Mouse (Mus musculus) common myeloid progenitor, adult 5-6 weeks (primary cell): ENCODE results near the gene Dvl1. TPM values are rescaled to one million over a fixed set of nuclear protein-coding genes. Genes with fewer than 3 reads are reported as not detected.

ENCODE experiments used
- ATAC-seq: replicated peaks from 2 replicates; pipeline ENCODE4 v1.8.0; 2016; ENCODE audit warnings: low read depth, mild to moderate bottlenecking, moderate TSS enrichment, inconsistent platforms; ENCODE audit not compliant: poor library complexity, severe bottlenecking
- total RNA-seq: library from RNA; stranded (forward); fragments of 200-1000, 187-1606 nt; gene quantifications from 2 replicates; pipeline ENCODE4 v1.2.3, GENCODE M21; 2017

Gene Dvl1
- total RNA-seq, 1 experiment from 2014 or later = 11.4 TPM

GRCm38 (mm10) chr4:155838187-155839153 is 8.7 kb upstream of the Dvl1 start:
- ATAC-seq = no peak

GRCm38 (mm10) chr4:155839483-155839910 is 7.7 kb upstream of the Dvl1 start, which contains the start of gene Mxra8:
Gene Mxra8, plus strand, starts transcription at chr4:155839680.
- ATAC-seq = no peak

- ATAC-seq = no peak
Observed at GRCm38 (mm10) chr4:155840076-155841002, 6.9 kb upstream of the Dvl1 start.

DNA sequence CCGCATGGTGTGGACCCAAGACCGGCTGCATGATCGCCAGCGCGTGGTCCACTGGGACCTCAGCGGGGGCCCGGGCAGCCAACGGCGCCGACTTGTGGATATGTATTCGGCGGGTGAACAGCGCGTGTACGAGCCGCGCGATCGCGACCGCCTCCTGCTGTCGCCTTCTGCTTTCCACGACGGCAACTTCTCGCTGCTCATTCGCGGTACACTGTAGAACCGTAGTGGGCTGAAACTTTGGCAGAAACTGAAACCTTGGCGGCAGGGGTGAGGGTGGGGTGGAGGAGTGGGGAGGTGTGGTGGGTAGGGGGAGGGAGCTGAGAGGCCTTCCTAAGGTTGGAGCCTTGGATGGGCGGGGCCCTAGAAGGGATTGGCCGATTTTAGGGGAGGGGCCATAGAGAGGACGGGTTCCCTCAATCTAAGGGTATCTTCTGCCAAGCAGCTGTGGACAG is 6.2 kb upstream of the Dvl1 start:
- peak; percentile 64 for ATAC-seq

DNA sequence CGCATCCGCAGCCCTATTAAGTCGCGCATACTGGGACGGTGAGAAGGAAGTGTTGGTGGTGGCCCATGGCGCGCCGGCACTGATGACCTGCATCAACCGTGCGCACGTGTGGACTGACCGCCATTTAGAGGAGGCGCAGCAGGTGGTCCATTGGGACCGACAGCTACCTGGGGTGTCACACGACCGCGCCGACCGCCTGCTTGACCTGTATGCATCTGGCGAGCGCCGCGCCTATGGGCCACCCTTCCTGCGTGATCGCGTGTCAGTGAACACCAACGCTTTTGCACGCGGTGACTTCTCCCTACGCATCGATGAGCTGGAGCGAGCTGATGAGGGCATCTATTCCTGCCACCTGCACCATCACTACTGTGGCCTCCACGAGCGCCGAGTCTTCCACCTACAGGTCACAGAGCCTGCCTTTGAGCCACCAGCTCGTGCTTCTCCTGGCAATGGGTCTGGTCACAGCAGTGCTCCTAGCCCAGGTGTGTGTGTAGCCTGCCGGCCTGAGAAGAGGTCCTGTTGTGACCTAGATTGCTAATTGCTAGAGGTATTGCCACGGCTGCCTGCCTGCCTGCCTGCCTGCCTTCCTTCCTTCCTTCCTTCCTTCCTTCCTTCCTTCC is 5.4 kb upstream of the Dvl1 start:
- ATAC-seq = no peak

DNA sequence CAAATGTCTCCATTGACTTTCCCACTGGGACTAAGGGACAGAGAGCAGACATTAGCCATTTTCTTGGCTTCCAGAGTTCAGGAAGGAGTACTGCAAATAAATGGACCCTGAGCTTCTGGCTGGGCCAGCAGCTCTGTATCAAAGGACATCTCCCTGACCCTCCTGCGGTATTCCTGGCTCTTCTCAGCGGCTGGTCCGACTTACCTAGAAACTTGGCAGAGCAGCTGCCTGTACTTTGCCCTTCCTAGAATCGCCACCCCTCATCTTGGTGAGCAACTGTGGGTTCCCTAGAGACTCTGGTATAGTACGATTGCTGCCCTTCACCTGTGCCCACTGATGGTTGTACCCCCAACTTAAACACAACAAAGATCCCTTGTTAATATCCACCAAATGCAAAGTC is 4.0 kb upstream of the Dvl1 start:
- no peak for ATAC-seq

DNA sequence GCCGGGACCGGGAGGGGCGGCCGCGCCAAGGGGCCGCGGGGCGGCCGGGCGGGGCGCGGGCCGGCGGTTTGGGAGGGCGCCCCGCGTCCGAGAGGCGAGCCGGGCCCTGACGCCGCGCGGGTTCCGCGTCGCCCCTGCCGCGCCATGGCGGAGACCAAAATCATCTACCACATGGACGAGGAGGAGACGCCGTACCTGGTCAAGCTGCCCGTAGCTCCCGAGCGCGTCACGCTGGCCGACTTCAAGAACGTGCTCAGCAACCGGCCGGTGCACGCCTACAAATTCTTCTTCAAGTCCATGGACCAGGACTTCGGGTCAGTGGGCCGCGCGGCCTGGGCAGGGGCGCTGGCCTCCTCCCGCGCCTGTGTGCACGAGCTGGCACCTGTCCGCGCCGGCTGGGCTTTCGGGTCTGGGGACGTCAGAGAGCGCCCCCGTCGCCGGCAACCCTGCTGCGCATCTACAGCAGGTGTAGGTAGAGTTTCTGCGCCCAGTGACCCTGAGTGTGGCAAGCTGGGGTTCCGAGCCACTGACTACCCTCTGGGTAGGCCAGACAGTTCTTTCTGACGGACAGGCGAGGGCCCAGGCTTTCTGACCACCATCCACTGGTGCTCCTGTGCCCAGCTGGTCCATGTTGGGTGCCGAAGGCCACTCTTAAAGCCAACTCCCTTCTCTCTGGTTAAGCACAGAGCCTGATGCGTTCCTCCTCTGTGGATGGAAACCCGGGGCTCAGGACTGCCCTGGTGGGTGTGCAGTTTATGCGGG is 570 bp downstream of the Dvl1 start:
- ATAC-seq = peak; percentile 21; the same call in 1 of the 2 replicates

DNA sequence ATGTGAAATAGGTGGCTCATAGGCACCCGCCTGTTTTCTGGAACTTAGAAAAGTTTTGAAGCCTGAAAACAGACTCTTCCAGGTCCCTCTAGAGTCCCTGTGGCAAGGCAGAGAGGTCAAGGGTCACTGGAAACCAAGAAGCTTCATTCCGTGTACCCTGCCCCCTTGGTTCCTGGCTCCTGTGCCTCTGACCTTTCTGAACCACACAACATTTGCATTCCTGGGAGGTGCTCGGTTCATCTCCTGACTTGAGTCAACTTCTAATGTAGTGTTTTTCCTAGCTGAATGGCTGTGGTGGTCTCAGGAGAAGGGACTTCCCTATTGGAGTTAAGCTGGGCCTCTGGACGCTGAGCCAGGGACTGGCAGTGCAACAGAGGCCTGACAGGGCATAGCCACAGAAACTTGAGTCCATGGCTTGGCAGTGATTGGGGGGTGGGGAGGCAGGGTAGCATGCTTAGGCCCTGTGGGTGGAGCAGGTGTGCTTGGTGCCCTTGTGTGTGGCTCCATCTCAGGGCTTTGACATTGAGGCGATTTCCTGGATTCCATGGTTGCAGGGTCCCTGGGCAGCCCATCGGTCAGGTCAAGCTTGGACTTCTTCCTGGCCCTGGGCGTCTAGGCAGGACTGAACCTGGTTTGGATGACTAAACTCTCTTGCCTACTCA is 1.4 kb downstream of the Dvl1 start:
- no peak for ATAC-seq

GRCm38 (mm10) chr4:155849391-155849790 is 2.2 kb downstream of the Dvl1 start:
- ATAC-seq = no peak

GRCm38 (mm10) chr4:155849792-155850451 is 2.7 kb downstream of the Dvl1 start:
- ATAC-seq = no peak

GRCm38 (mm10) chr4:155851368-155851767 is 4.2 kb downstream of the Dvl1 start:
- ATAC-seq = no peak

DNA sequence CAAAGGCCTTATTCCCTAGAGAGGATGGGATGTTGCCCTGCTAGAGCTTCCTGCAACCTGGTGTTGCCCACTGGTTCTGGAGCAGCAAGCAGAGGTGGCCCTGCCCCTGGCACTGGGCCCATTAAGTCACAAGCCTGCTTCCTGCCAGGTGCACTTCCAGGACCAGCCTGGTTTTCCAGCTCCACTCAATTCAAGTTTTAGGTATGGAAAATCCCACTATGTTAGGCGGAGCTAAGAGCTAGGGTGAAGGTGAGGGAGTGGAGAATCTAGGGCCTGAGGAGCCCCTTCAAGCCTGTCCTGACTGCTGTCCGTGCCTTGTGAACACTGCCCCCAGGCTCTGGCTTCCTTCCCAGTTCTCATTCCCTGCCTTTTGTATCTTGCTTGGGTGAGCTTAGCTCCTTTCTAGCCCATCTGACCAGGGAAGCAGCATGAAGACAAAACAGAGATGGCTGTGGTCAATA is 4.8 kb downstream of the Dvl1 start:
- no peak for ATAC-seq

DNA sequence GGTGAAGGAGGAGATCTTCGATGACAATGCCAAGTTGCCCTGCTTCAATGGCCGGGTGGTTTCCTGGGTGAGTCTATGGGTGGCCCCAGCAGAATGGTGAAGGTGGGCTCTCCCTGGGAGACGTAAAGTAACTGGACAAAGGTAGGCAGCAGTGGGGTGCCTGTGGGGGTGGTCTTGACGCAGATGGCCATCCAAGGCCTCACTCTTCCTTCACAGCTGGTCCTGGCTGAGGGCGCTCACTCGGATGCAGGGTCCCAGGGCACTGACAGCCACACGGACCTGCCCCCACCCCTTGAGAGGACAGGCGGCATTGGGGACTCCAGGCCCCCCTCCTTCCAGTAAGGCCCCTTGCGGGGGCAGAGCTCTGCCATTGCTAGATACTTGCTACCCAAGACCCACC is 6.2 kb downstream of the Dvl1 start:
- no peak for ATAC-seq

DNA sequence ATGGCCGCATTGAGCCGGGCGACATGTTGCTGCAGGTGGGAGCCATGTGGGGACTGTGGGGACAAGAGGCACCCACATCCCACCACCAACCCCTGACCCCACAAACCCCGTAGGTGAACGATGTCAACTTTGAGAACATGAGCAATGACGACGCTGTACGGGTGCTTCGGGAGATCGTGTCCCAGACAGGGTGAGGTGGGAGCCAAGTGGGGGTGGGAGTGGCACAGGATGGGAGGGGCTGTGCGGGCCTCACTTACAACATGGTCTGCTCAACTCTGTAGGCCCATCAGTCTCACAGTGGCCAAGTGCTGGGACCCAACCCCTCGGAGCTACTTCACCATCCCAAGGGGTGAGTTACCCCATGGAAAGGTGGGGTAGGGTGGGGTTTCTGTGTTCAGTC is 7.8 kb downstream of the Dvl1 start:
- no peak for ATAC-seq

DNA sequence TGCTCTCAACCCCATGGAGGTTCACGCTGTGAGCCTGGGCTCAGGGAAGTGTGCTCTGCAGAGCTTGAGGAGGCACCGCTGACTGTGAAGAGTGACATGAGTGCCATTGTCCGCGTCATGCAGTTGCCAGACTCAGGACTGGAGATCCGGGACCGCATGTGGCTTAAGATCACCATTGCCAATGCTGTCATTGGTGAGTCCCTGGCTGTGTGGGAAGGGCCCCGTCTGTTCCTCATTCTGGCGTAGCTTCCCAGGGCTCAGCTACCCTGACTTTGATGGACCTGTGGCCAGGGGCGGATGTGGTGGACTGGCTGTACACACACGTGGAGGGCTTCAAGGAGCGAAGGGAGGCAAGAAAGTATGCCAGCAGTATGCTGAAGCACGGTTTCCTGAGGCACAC is 8.9 kb downstream of the Dvl1 start:
- peak; percentile 34; the same call in 1 of the 2 replicates for ATAC-seq

DNA sequence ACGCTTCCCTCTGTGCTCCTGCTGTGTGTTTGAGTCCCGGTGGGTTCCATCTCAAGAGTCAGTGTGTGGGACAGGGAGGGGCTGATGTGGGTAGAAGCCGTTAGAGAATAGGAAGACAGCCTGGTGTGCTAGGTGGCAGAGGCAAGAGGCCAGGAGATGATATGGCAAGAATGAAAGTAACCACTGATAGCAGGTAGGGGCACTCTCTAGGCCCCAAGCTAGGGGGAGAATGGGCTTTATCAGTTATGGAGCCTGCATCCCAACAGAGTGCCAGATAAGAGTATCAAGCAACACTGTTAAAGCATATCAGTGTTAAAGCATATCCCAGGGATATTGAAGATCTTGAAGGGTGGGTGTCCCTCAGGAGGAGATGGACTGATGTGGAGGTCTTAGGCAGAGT is 9.7 kb downstream of the Dvl1 start:
- ATAC-seq = no peak

DNA sequence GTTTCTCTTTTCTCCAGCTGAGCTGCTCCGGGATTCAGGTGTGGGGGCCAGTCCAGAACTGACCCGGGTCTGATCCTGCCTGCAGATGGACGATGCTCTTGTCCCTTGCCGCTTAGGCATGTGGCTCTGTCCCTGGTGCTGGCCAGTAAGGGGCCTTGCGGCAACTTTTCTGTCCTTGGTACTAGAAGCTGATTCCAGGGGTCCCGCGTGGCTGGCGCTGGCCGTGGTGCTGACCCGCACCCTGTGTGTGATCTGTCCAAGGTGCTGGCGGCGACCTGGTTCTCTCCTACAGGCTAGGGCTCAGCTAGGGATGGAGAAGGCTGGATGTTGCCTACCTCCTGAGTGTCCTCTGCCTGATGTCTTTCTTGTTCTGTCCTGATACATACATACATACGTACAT is 12.1 kb downstream of the Dvl1 start:
- peak; percentile 77 for ATAC-seq

DNA sequence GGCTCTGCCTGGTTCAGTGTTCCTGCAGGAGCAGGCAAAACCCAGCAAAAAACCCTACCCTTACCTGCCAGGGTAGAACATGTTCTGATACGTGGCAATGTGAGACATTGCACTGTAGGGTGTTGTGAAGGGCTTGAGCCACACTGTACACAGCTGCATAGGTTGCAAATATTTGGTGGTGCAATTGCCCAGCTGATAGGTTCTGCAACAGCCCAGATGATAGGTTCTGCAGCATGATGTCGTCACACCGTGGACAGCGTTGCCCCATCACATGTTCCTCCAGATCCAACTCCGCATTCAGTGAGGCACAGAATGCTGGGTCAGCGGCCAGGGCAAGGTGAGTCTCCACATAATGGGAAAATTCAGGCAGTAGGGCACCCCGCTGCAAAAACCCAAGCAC is 14.6 kb downstream of the Dvl1 start:
- no peak for ATAC-seq
